Mouse (Mus musculus): ENCODE data around the gene Trmt13. TPM values are rescaled to one million over a fixed set of nuclear protein-coding genes. Genes with fewer than 3 reads are reported as not detected.

The Trmt13 gene
- total and polyA plus RNA-seq, 3 experiments = 9.9 to 20.9 (median 11.1) TPM

DNA sequence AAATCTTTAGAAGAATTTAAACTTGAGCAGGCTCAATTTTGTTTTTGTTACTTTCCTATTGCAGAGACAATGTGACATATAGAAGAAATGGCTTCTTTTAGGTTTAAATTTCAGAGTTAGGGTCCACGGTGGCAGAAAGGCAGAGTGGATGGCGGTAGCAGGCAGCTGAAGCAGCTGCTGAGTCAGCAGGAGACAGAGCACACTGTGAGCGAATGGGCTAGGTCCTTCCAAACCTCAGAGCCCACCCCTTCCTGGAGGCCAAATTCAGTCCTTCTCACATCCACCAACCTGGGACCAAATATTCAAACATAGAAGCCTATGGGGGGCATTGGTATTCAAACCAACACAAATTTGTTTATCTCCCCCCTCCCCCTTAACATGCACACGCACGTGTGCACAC lies 12.6 kb downstream of the Trmt13 start:
- Histone ChIP-seq H3K79me2 (replicated peaks; ENCODE audit: control insufficient read depth, extremely low read depth, insufficient read depth, poor library complexity, severe bottlenecking) (peaks cover 17% of the 10 kb centered on the region), H3K36me3 (replicated peaks in 1 of 2; ENCODE audit: control insufficient read depth in 1 of 2, insufficient read depth in 1 of 2, low read length in 1 of 2) (peaks cover 2 to 48% of the 10 kb centered on the region in 2 experiments), H3K27ac (ENCODE audit: insufficient read depth, low read depth) (no peak overlapping the region), H3K9ac (ENCODE audit: insufficient read depth, low read depth) (no peak overlapping the region), H3K4me2 (ENCODE audit: insufficient read depth, low read depth, poor library complexity, severe bottlenecking) (no peak overlapping the region), H3K4me1 (ENCODE audit: control insufficient read depth in 1 of 2, insufficient read depth in 2 of 2) (peaks cover 0 to 14% of the 10 kb centered on the region in 2 experiments; a peak in 2 of 4 replicates), H3K9me3 (replicated peaks; ENCODE audit: low read length) (no peaks in the 10 kb centered on the region), H3K27me3 (replicated peaks) (no peaks in the 10 kb centered on the region), H3K4me3 (replicated peaks in 1 of 3; ENCODE audit: low read depth in 2 of 3, low read length in 2 of 3, poor library complexity in 1 of 3) (no peak overlapping the region)
- TF ChIP-seq MAFK (IDR thresholded peaks at IDR 0.05; ENCODE audit: insufficient replicate concordance, low read length) = peak; percentile 59
- no peak for TF ChIP-seq BHLHE40 (IDR thresholded peaks at IDR 0.05; ENCODE audit: low read depth, low read length)
- TF ChIP-seq MEF2A (IDR thresholded peaks at IDR 0.05; ENCODE audit: borderline replicate concordance, low read depth, low read length) = no peak
- dilution Hi-C loops (cut with MboI; ENCODE audit: extremely low pct_ligation_motif_present, extremely low pct_unique_long_range_greater_than_20kb, low sequenced_read_pairs) (no loop called here), in situ Hi-C loops (cut with MboI; ENCODE audit: low pct_ligation_motif_present, low pct_unique_long_range_greater_than_20kb, low sequenced_read_pairs) (no loop called here)
- DNase-seq (ENCODE audit: extremely low read depth) = no peak

DNA sequence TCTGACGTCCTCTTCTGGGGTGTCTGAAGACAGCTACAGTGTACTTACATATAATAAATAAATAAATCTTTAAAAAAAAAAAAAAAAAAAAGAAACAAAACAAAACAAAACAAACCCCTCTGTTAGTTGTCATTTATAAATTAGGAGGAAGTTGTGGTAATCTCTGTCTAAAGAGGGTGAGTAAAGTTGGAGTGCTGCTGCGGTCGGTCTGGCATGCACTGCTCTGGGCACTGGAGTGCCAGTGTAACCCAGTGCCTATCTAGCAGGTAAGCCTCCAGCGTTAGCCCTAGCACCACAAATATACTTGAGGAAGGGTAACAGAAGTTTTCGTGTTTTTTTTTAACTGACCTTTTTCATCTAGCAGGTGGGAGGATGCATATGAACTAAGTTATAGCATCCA lies 13.4 kb downstream of the Trmt13 start:
- H3K9ac ChIP-seq (ENCODE audit: insufficient read depth, low read depth) = no peak overlapping the region
- H3K4me1 ChIP-seq (ENCODE audit: control insufficient read depth in 1 of 2, insufficient read depth in 2 of 2) = peaks cover 0 to 14% of the 10 kb centered on the region in 2 experiments; a peak in 2 of 4 replicates
- H3K36me3 ChIP-seq (replicated peaks in 1 of 2; ENCODE audit: control insufficient read depth in 1 of 2, insufficient read depth in 1 of 2, low read length in 1 of 2) = peaks cover under 1 to 45% of the 10 kb centered on the region in 2 experiments
- no peaks in the 10 kb centered on the region for H3K27me3 ChIP-seq (replicated peaks)
- no peak overlapping the region for H3K27ac ChIP-seq (ENCODE audit: insufficient read depth, low read depth)
- no peaks in the 10 kb centered on the region for H3K9me3 ChIP-seq (replicated peaks; ENCODE audit: low read length)
- H3K4me2 ChIP-seq (ENCODE audit: insufficient read depth, low read depth, poor library complexity, severe bottlenecking) = no peak overlapping the region
- TF ChIP-seq USF1 (IDR thresholded peaks at IDR 0.05; ENCODE audit: low read depth, low read length) = no peak
- H3K4me3 ChIP-seq (replicated peaks in 1 of 3; ENCODE audit: low read depth in 2 of 3, low read length in 2 of 3, poor library complexity in 1 of 3) = no peak overlapping the region
- DNase-seq (ENCODE audit: extremely low read depth) = no peak
- dilution Hi-C loops (cut with MboI; ENCODE audit: extremely low pct_ligation_motif_present, extremely low pct_unique_long_range_greater_than_20kb, low sequenced_read_pairs) = no loop called here
- H3K79me2 ChIP-seq (replicated peaks; ENCODE audit: control insufficient read depth, extremely low read depth, insufficient read depth, poor library complexity, severe bottlenecking) = peaks cover 24% of the 10 kb centered on the region
- in situ Hi-C loops (cut with MboI; ENCODE audit: low pct_ligation_motif_present, low pct_unique_long_range_greater_than_20kb, low sequenced_read_pairs) = no loop called here

DNA sequence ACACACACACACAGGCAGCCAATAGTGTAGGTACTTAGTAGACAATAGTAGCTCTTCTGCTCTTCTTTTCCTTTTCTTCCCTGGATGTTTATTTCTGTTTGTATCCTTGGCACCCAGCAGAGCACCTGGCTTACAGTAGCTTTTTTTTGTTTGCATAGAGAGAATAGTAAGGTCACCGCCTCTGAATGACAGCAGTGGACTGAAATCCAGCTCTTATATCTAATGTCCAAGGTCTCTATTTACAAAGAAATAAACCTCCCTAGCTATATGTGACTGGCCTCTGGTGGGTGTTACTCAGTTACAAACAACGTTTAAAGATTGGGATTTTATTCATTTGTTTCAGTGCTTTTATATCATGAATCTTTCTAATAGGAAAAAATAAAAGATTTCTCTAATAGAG lies 14.7 kb downstream of the Trmt13 start:
- dilution Hi-C loops (cut with MboI; ENCODE audit: extremely low pct_ligation_motif_present, extremely low pct_unique_long_range_greater_than_20kb, low sequenced_read_pairs) = no loop called here
- H3K27me3 ChIP-seq (replicated peaks) = no peaks in the 10 kb centered on the region
- H3K27ac ChIP-seq (ENCODE audit: insufficient read depth, low read depth) = no peak overlapping the region
- H3K4me2 ChIP-seq (ENCODE audit: insufficient read depth, low read depth, poor library complexity, severe bottlenecking) = no peak overlapping the region
- DNase-seq (ENCODE audit: extremely low read depth) = no peak
- in situ Hi-C loops (cut with MboI; ENCODE audit: low pct_ligation_motif_present, low pct_unique_long_range_greater_than_20kb, low sequenced_read_pairs) = loop anchor here (10.0 to 25.0 kb wide), 2 partner anchors 135 to 262 kb away; no protein-coding TSS in a partner anchor
- no peak for TF ChIP-seq TCF12 (IDR thresholded peaks at IDR 0.05; ENCODE audit: low read depth, low read length)
- TF ChIP-seq ZKSCAN1 (IDR thresholded peaks at IDR 0.05; ENCODE audit: borderline replicate concordance, low read depth, low read length) = no peak
- peaks cover 0 to 13% of the 10 kb centered on the region in 2 experiments; a peak in 2 of 4 replicates for H3K4me1 ChIP-seq (ENCODE audit: control insufficient read depth in 1 of 2, insufficient read depth in 2 of 2)
- no peak overlapping the region for H3K9ac ChIP-seq (ENCODE audit: insufficient read depth, low read depth)
- H3K9me3 ChIP-seq (replicated peaks; ENCODE audit: low read length) = no peaks in the 10 kb centered on the region
- H3K36me3 ChIP-seq (replicated peaks in 1 of 2; ENCODE audit: control insufficient read depth in 1 of 2, insufficient read depth in 1 of 2, low read length in 1 of 2) = peaks cover 0 to 37% of the 10 kb centered on the region in 2 experiments
- peaks cover 30% of the 10 kb centered on the region for H3K79me2 ChIP-seq (replicated peaks; ENCODE audit: control insufficient read depth, extremely low read depth, insufficient read depth, poor library complexity, severe bottlenecking)
- H3K4me3 ChIP-seq (replicated peaks in 1 of 3; ENCODE audit: low read depth in 2 of 3, low read length in 2 of 3, poor library complexity in 1 of 3) = no peak overlapping the region

Measured in CH12.LX (cell line).